Mouse (Mus musculus) cerebellum, adult 9-10 months (tissue): ENCODE results near the gene AI182371.

ENCODE experiments used
- DNase-seq: peaks from one replicate; pipeline ENCODE4 v3.0.0; 2022

The AI182371 gene

GRCm38 (mm10) chr2:35067117-35067516 is 34.2 kb downstream of the AI182371 start:
- DNase-seq: no peak

DNA sequence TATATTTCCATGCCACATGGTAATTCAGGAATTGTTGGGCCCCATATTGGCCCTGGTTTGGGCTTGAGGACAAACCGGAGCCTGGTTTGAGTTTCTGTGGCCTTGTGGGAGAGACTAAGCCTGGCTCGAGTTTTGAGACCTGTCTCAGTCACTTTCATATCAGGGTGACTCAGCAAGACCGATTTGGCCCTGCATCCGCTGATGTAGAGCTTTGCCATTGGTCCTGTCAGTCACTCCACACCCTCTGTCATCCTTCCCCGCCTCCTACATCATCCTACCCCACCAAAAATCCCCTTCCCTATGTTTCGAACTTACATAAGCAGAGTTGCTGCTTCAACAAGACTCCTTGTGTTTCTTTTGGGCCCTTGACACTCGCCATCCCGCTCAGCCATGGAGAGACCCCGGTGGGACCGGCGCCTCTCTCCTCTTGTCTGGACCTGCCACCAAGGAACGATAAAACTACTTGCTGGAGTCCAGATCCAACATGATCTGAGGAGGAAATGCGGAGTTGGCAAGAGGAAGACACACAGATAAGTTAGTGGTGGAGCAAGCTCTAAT is 34.7 kb downstream of the AI182371 start:
- DNase-seq: no peak

- DNase-seq: no peak
Measured at GRCm38 (mm10) chr2:35063333-35064030, 37.9 kb downstream of the AI182371 start.

DNA sequence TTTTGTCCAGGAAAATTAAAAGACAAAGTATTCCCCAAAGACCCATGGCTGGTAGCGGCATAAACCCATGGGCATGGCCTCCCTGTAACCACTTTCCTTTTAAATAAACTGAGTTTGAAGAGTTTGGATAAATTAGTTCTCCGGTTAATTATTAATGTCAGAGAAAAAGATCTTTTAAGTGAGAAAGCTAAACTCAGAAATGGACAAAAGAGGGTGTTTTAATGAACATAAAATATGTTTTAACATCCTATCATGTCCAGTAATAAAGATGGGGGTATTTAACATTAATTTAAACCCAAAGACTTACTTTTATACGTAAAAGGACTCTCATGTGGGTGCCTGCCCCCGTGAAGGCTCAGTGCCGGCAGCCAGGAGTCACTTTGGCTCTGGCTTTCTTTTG is 40.0 kb downstream of the AI182371 start, which contains the start of gene Hc:
Hc (minus strand) TSS at position 101 of the 400 bp plus-strand sequence.
- no peak for DNase-seq

GRCm38 (mm10) chr2:35060897-35061296 is 40.4 kb downstream of the AI182371 start:
- DNase-seq: no peak

DNA sequence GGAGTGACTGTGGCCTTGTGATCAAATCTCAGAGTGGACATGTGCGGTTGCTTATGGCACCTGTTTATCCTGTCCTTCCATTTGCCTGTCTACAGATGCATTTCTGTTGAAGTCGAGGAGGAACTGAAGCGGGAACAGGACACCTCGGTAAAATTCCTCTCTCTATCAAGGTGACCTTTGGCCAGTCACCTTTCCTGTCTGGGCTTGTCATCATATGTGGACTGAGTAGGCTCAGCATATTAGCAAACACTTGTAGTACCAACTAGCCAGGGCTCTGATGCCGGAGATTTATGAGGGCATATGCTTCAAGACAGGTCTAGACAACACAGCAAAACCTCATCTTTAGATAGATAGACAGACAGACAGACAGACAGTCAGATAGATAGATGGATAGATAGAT is 41.1 kb downstream of the AI182371 start:
- DNase-seq: no peak

GRCm38 (mm10) chr2:35058325-35058724 is 43.0 kb downstream of the AI182371 start:
- DNase-seq: no peak

DNA sequence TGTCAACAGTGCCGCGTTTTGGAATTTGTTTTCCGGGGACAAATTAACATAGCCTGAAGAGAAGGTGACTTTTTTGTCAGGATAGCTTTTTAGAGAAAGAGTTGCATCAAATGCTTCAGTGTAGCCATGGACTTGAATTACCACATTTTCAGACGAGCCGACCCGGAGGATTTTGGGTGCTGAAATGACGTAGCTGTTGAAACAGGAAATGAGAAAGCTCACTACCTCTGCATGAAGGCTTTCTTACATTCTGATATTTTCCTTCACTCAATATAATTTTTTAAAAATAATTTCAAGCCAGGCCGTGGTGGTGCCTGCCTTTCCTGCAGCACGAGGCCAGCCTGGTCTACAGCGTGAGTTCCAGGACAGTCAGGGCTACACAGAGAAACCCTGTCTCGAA is 44.1 kb downstream of the AI182371 start:
- no peak for DNase-seq

GRCm38 (mm10) chr2:35048851-35049250 is 52.5 kb downstream of the AI182371 start:
- DNase-seq: no peak

DNA sequence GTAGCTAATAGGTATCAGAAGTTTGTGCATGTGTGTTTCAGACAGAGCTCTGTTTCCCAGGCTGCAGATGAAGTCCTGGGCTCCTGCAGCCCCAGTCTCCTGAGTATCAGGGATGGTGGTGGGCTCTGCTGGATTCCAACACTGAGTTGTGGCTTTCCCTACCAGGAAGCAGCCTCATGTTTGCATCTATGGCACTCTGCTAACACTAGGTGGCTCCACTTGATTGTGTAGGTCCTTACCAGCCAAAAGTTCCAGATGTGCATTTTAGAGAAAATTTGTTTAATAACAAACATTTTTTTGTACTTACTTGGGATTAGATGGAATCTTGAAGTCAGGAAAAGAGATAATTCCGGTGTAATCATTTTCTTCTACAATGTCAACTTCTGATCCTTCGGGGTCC is 56.4 kb downstream of the AI182371 start:
- peak; percentile 10 for DNase-seq

- no peak for DNase-seq
Measured at GRCm38 (mm10) chr2:35038580-35039375, 62.6 kb downstream of the AI182371 start.
